Mouse (Mus musculus) heart, embryonic 14.5 days (tissue): ENCODE data around the gene Gm21698. TPM values are rescaled to one million over a fixed set of nuclear protein-coding genes. Genes with fewer than 3 reads are reported as not detected.
"Not testable (repeated sequence)": the region's sequence is repeated elsewhere in the genome, so short reads cannot be mapped to it uniquely, and the experiment has no call there.

ENCODE experiments used
- ATAC-seq: fragments of 200-750 bp; cut with Nextera tagmentation; 2 replicates; pipeline ENCODE4 v1.8.0; 2017; ENCODE audit warnings: low read depth, moderate TSS enrichment; ENCODE audit not compliant: insufficient number of reproducible peaks, insufficient read depth, low FRiP score
- H3K27ac ChIP-seq, 2 experiments: fragments of 200-500 bp in 1 of 2; fragments of 300-500 bp in 1 of 2; sonication (generic) in 1 of 2; replicated peaks in 1 of 2; 2 replicates each; pipeline ENCODE4 v1.5.1; 2012 to 2014; ENCODE audit warnings: low read depth in 2 of 2, low read length in 2 of 2, control low read depth in 1 of 2, mild to moderate bottlenecking in 1 of 2, mixed read lengths in 1 of 2; ENCODE audit not compliant: control insufficient read depth in 1 of 2, insufficient read depth in 1 of 2
- H3K27me3 ChIP-seq: fragments of 300-500 bp; sonication (generic); 2 replicates; pipeline ENCODE4 v1.6.1; 2014; ENCODE audit warnings: mild to moderate bottlenecking, low read length, control low read depth; ENCODE audit not compliant: control insufficient read depth, insufficient read depth
- H3K36me3 ChIP-seq: fragments of 300-500 bp; sonication (generic); 2 replicates; pipeline ENCODE4 v1.6.1; 2014; ENCODE audit warnings: mild to moderate bottlenecking, control low read depth, low read length, mixed read lengths; ENCODE audit not compliant: control insufficient read depth, insufficient read depth
- H3K4me1 ChIP-seq, 2 experiments: fragments of 200-500 bp in 1 of 2; fragments of 300-500 bp in 1 of 2; sonication (generic) in 1 of 2; 2 replicates each; pipeline ENCODE4 v1.6.1; 2012 to 2014; ENCODE audit warnings: low read length in 2 of 2, control low read depth in 1 of 2, mixed read lengths in 1 of 2; ENCODE audit not compliant: control insufficient read depth in 2 of 2, insufficient read depth in 2 of 2
- H3K4me2 ChIP-seq: fragments of 300-500 bp; sonication (generic); 2 replicates; pipeline ENCODE4 v1.6.1; 2014; ENCODE audit warnings: mild to moderate bottlenecking, low read length
- H3K4me3 ChIP-seq, 2 experiments: fragments of 200-500 bp in 1 of 2; fragments of 300-500 bp in 1 of 2; sonication (generic) in 1 of 2; 2 replicates each; pipeline ENCODE4 v1.5.1; 2012 to 2014; ENCODE audit warnings: low read length in 2 of 2, mild to moderate bottlenecking in 2 of 2, control low read depth in 1 of 2, low read depth in 1 of 2, moderate library complexity in 1 of 2; ENCODE audit not compliant: control insufficient read depth in 1 of 2, insufficient read depth in 1 of 2
- H3K9ac ChIP-seq: fragments of 300-500 bp; sonication (generic); 2 replicates; pipeline ENCODE4 v1.6.1; 2014; ENCODE audit warnings: mild to moderate bottlenecking, low read length
- H3K9me3 ChIP-seq: fragments of 300-500 bp; sonication (generic); 2 replicates; pipeline ENCODE4 v1.6.1; 2016; ENCODE audit warnings: low read length, control low read depth; ENCODE audit not compliant: control insufficient read depth
- WGBS: fragments of 180-500 bp; shearing (Covaris S2); extraction: QIAGEN DNeasy Blood & Tissue Kit; methylation state at CpG from one replicate; pipeline ENCODE4 v1.1.7; 2014; 5-methylcytosine and 5-hydroxymethylcytosine counted together
- polyA plus RNA-seq: library from polyadenylated mRNA; unstranded; fragments of >200 nt; fragmentation: Nextera tagmentation; extraction: Ambion mirVana; gene quantifications from 2 replicates; pipeline ENCODE4 v1.2.1, GENCODE M21; 2014

Gene Gm21698
- polyA plus RNA-seq = not detected in 2 replicates

GRCm38 (mm10) chr5:25988550-25988949, at the start of gene Gm21698:
TSS of gene Gm21698 (minus strand) at chr5:25988650.
- not testable (repeated sequence) for H3K9ac ChIP-seq, H3K27me3 ChIP-seq, H3K27ac ChIP-seq, H3K4me3 ChIP-seq, ATAC-seq, H3K9me3 ChIP-seq, H3K4me1 ChIP-seq, H3K4me2 ChIP-seq, H3K36me3 ChIP-seq
- no CpG with 5 or more reads among the region's 3 CpGs for WGBS

GRCm38 (mm10) chr5:26022816-26023215, 34.4 kb upstream of the Gm21698 start, which contains the start of gene Gm5862:
TSS of gene Gm5862 (minus strand) at chr5:26022916.
- not testable (repeated sequence) for H3K4me3 ChIP-seq, H3K4me1 ChIP-seq, H3K4me2 ChIP-seq, H3K9ac ChIP-seq, H3K27me3 ChIP-seq, H3K36me3 ChIP-seq, ATAC-seq, H3K27ac ChIP-seq, H3K9me3 ChIP-seq
- no CpG with 5 or more reads among the region's 3 CpGs for WGBS

GRCm38 (mm10) chr5:26007697-26008096, 19.2 kb upstream of the Gm21698 start:
- WGBS = 51% methylated on average over 6 of the region's 7 CpGs
- H3K27ac ChIP-seq, H3K4me1 ChIP-seq, H3K27me3 ChIP-seq, H3K4me2 ChIP-seq, H3K9ac ChIP-seq, H3K36me3 ChIP-seq, H3K4me3 ChIP-seq, H3K9me3 ChIP-seq, ATAC-seq: not testable (repeated sequence)

- not testable (repeated sequence) for H3K36me3 ChIP-seq, H3K9ac ChIP-seq, H3K27ac ChIP-seq, H3K4me1 ChIP-seq, H3K27me3 ChIP-seq, H3K9me3 ChIP-seq
- WGBS = 15% methylated on average over 44 of the region's 45 CpGs
- peak; percentile 76 for ATAC-seq
- H3K4me3 ChIP-seq = peak overlapping the region; percentile 3 to 26
- peak overlapping the region; percentile 60 for H3K4me2 ChIP-seq
Measured at GRCm38 (mm10) chr5:26006937-26007695, 18.7 kb upstream of the Gm21698 start.

GRCm38 (mm10) chr5:26004698-26005097, 16.2 kb upstream of the Gm21698 start, which contains the start of gene Gm1979:
TSS of gene Gm1979 (minus strand) at chr5:26004798.
- H3K9me3 ChIP-seq, H3K4me2 ChIP-seq, H3K9ac ChIP-seq, H3K4me1 ChIP-seq, H3K27me3 ChIP-seq, ATAC-seq, H3K36me3 ChIP-seq, H3K4me3 ChIP-seq, H3K27ac ChIP-seq: not testable (repeated sequence)
- WGBS = 75% methylated on average over 1 of the region's 2 CpGs

- not testable (repeated sequence) for H3K4me2 ChIP-seq, H3K9me3 ChIP-seq, H3K9ac ChIP-seq, H3K27me3 ChIP-seq, H3K27ac ChIP-seq, H3K36me3 ChIP-seq, H3K4me3 ChIP-seq, H3K4me1 ChIP-seq, ATAC-seq
- no CpG with 5 or more reads among the region's 2 CpGs for WGBS
Measured at GRCm38 (mm10) chr5:25972563-25972962, 15.9 kb downstream of the Gm21698 start, which contains the start of gene Gm21680. TSS of gene Gm21680 (minus strand) at chr5:25972663.

- H3K9ac ChIP-seq, H3K36me3 ChIP-seq, H3K27ac ChIP-seq, H3K4me1 ChIP-seq, H3K27me3 ChIP-seq, H3K9me3 ChIP-seq: not testable (repeated sequence)
- H3K4me3 ChIP-seq = peak overlapping the region; percentile 16 to 24; a peak in 3 of 4 replicates
- WGBS = 42% methylated on average over 16 of the region's 17 CpGs
- peak overlapping the region; percentile 50 for H3K4me2 ChIP-seq
- ATAC-seq = peak; percentile 31; the same call in 1 of the 2 replicates
Measured at GRCm38 (mm10) chr5:25957050-25957449, 31.4 kb downstream of the Gm21698 start.
